Mouse (Mus musculus): ENCODE results near the gene Ndufs5. TPM values are rescaled to one million over a fixed set of nuclear protein-coding genes. Genes with fewer than 3 reads are reported as not detected.

Gene Ndufs5
- polyA plus RNA-seq, 1 experiment from 2014 or later = 387 TPM

GRCm38 (mm10) chr4:123685506-123686242 lies 32.3 kb downstream of the Ndufs5 start:
- 0 out of 2 replicates have a peak, but pooled peaks have one; percentile 9 for ATAC-seq (ENCODE audit: low FRiP score, low read depth)
- peak overlapping the region; percentile 87 for H3K4me3 ChIP-seq
- H3K27ac ChIP-seq = no peak overlapping the region
- no peaks in the 10 kb centered on the region for H3K27me3 ChIP-seq (replicated peaks)
- H3K4me2 ChIP-seq (replicated peaks) = peak overlapping the region; percentile 99
- H3K9ac ChIP-seq = peak overlapping the region; percentile 91
- no peaks in the 10 kb centered on the region for H3K9me3 ChIP-seq
- H3K4me1 ChIP-seq = peaks cover 28% of the 10 kb centered on the region
- 40% methylated on average over 8 of the region's 8 CpGs for whole genome bisulfite sequencing
- peaks cover 7% of the 10 kb centered on the region; the same call in 1 of the 2 replicates for H3K36me3 ChIP-seq

GRCm38 (mm10) chr4:123685046-123685445 lies 33.0 kb downstream of the Ndufs5 start:
- H3K4me2 ChIP-seq (replicated peaks) = peak overlapping the region; percentile 99
- no peaks in the 10 kb centered on the region for H3K27me3 ChIP-seq (replicated peaks)
- H3K36me3 ChIP-seq = peaks cover 7% of the 10 kb centered on the region; the same call in 1 of the 2 replicates
- no peaks in the 10 kb centered on the region for H3K9me3 ChIP-seq
- peaks cover 28% of the 10 kb centered on the region for H3K4me1 ChIP-seq
- 80% methylated on average over 7 of the region's 7 CpGs for WGBS
- H3K4me3 ChIP-seq = peak overlapping the region; percentile 87
- H3K9ac ChIP-seq = no peak overlapping the region
- ATAC-seq (ENCODE audit: low FRiP score, low read depth) = no peak
- no peak overlapping the region for H3K27ac ChIP-seq

- no peaks in the 10 kb centered on the region for H3K27me3 ChIP-seq (replicated peaks)
- H3K4me2 ChIP-seq (replicated peaks) = peak within 1 kb of the TSS; percentile 99
- peaks cover 28% of the 10 kb centered on the region for H3K4me1 ChIP-seq
- no peak within 1 kb of the TSS for H3K27ac ChIP-seq
- peaks cover 7% of the 10 kb centered on the region; the same call in 1 of the 2 replicates for H3K36me3 ChIP-seq
- H3K4me3 ChIP-seq = peak within 1 kb of the TSS; percentile 87; the same call in 1 of the 2 replicates
- no peak within 1 kb of the TSS for H3K9ac ChIP-seq
- 87% methylated on average over 3 of the region's 3 CpGs for WGBS
- H3K9me3 ChIP-seq = no peaks in the 10 kb centered on the region
- no peak for ATAC-seq (ENCODE audit: low FRiP score, low read depth)
Measured at GRCm38 (mm10) chr4:123684260-123684659, 33.7 kb downstream of the Ndufs5 start, which contains the start of gene Macf1. TSS of gene Macf1 (minus strand) at chr4:123684360.

- Histone ChIP-seq H3K9ac (no peak overlapping the region), H3K27ac (no peak overlapping the region), H3K27me3 (replicated peaks) (no peaks in the 10 kb centered on the region), H3K4me1 (peaks cover 29% of the 10 kb centered on the region), H3K36me3 (peaks cover 7% of the 10 kb centered on the region; the same call in 1 of the 2 replicates), H3K4me3 (no peak overlapping the region), H3K4me2 (replicated peaks) (no peak overlapping the region; the same call in 1 of the 2 replicates), H3K9me3 (no peaks in the 10 kb centered on the region)
- WGBS = 79% methylated on average over 8 of the region's 8 CpGs
- no peak for ATAC-seq (ENCODE audit: low FRiP score, low read depth)
Measured at GRCm38 (mm10) chr4:123682291-123682690, 35.7 kb downstream of the Ndufs5 start.

- 61% methylated on average over 7 of the region's 7 CpGs for WGBS
- peaks cover 7% of the 10 kb centered on the region; the same call in 1 of the 2 replicates for H3K36me3 ChIP-seq
- H3K9ac ChIP-seq = no peak overlapping the region
Measured at GRCm38 (mm10) chr4:123680962-123681361, 37.0 kb downstream of the Ndufs5 start.

GRCm38 (mm10) chr4:123677060-123677804 lies 40.8 kb downstream of the Ndufs5 start:
- H3K27me3 ChIP-seq (replicated peaks) = no peaks in the 10 kb centered on the region
- no peak overlapping the region for H3K4me3 ChIP-seq
- H3K9me3 ChIP-seq = no peaks in the 10 kb centered on the region
- no peak for ATAC-seq (ENCODE audit: low FRiP score, low read depth)
- H3K36me3 ChIP-seq = no peaks in the 10 kb centered on the region
- H3K27ac ChIP-seq = peak overlapping the region; percentile 6; the same call in 1 of the 2 replicates
- peaks cover 16% of the 10 kb centered on the region for H3K4me1 ChIP-seq
- H3K4me2 ChIP-seq (replicated peaks) = no peak overlapping the region
- H3K9ac ChIP-seq = no peak overlapping the region
- WGBS = 35% methylated on average over 10 of the region's 10 CpGs

More at GRCm38 (mm10) chr4:123680962-123681361, 37.0 kb downstream of the Ndufs5 start:
- Histone ChIP-seq H3K27ac (no peak overlapping the region), H3K9me3 (no peaks in the 10 kb centered on the region), H3K27me3 (replicated peaks) (no peaks in the 10 kb centered on the region), H3K4me1 (peaks cover 28% of the 10 kb centered on the region), H3K4me3 (no peak overlapping the region), H3K4me2 (replicated peaks) (no peak overlapping the region)
- ATAC-seq (ENCODE audit: low FRiP score, low read depth) = no peak

GRCm38 (mm10) chr4:123670598-123670997 lies 47.4 kb downstream of the Ndufs5 start:
- no peak overlapping the region for H3K4me3 ChIP-seq
- H3K9me3 ChIP-seq = no peaks in the 10 kb centered on the region
- no peaks in the 10 kb centered on the region for H3K27me3 ChIP-seq (replicated peaks)
- H3K9ac ChIP-seq = no peak overlapping the region
- H3K4me1 ChIP-seq = peaks cover 31% of the 10 kb centered on the region
- no peak overlapping the region for H3K4me2 ChIP-seq (replicated peaks)
- no peak overlapping the region for H3K27ac ChIP-seq
- H3K36me3 ChIP-seq = no peaks in the 10 kb centered on the region
- no peak; the same call in 1 of the 2 replicates for ATAC-seq (ENCODE audit: low FRiP score, low read depth)

- 72% methylated on average over 6 of the region's 6 CpGs for WGBS
- H3K4me1 ChIP-seq = peaks cover 37% of the 10 kb centered on the region
- H3K27ac ChIP-seq = no peak overlapping the region
- H3K9ac ChIP-seq = no peak overlapping the region
- H3K4me3 ChIP-seq = no peak overlapping the region
- no peak overlapping the region for H3K4me2 ChIP-seq (replicated peaks)
- H3K36me3 ChIP-seq = no peaks in the 10 kb centered on the region
- no peak for ATAC-seq (ENCODE audit: low FRiP score, low read depth)
- no peaks in the 10 kb centered on the region for H3K27me3 ChIP-seq (replicated peaks)
- H3K9me3 ChIP-seq = no peaks in the 10 kb centered on the region
Measured at GRCm38 (mm10) chr4:123669696-123670095, 48.3 kb downstream of the Ndufs5 start.

- peak overlapping the region; percentile 30 for H3K4me2 ChIP-seq (replicated peaks)
- no peak overlapping the region for H3K9ac ChIP-seq
- H3K27ac ChIP-seq = no peak overlapping the region
- H3K4me1 ChIP-seq = peaks cover 50% of the 10 kb centered on the region
- H3K36me3 ChIP-seq = no peaks in the 10 kb centered on the region
- no peaks in the 10 kb centered on the region for H3K27me3 ChIP-seq (replicated peaks)
- ATAC-seq (ENCODE audit: low FRiP score, low read depth) = no peak
- WGBS = 4% methylated on average over 1 of the region's 1 CpGs
- H3K4me3 ChIP-seq = no peak overlapping the region
- no peaks in the 10 kb centered on the region for H3K9me3 ChIP-seq
Measured at GRCm38 (mm10) chr4:123667260-123667867, 50.6 kb downstream of the Ndufs5 start.

- Histone ChIP-seq H3K27ac (no peak overlapping the region), H3K27me3 (replicated peaks) (no peaks in the 10 kb centered on the region), H3K4me3 (no peak overlapping the region), H3K4me1 (peaks cover 56% of the 10 kb centered on the region), H3K9me3 (no peaks in the 10 kb centered on the region), H3K9ac (no peak overlapping the region), H3K4me2 (replicated peaks) (peak overlapping the region; percentile 86), H3K36me3 (no peaks in the 10 kb centered on the region)
- 82% methylated on average over 1 of the region's 1 CpGs for WGBS
- ATAC-seq (ENCODE audit: low FRiP score, low read depth) = no peak
Measured at GRCm38 (mm10) chr4:123666517-123666916, 51.5 kb downstream of the Ndufs5 start.

- peaks cover 51% of the 10 kb centered on the region for H3K4me1 ChIP-seq
- ATAC-seq (ENCODE audit: low FRiP score, low read depth) = no peak
Measured at GRCm38 (mm10) chr4:123665681-123666278, 52.2 kb downstream of the Ndufs5 start.

More at GRCm38 (mm10) chr4:123665681-123666278, 52.2 kb downstream of the Ndufs5 start:
- H3K4me2 ChIP-seq (replicated peaks) = peak overlapping the region; percentile 86
- whole genome bisulfite sequencing = 32% methylated on average over 11 of the region's 11 CpGs
- H3K9me3 ChIP-seq = no peaks in the 10 kb centered on the region
- no peaks in the 10 kb centered on the region for H3K36me3 ChIP-seq
- peak overlapping the region; percentile 94 for H3K4me3 ChIP-seq
- H3K9ac ChIP-seq = peak overlapping the region; percentile 100
- H3K27me3 ChIP-seq (replicated peaks) = no peaks in the 10 kb centered on the region
- H3K27ac ChIP-seq = peak overlapping the region; percentile 98

Measured in neural tube, embryonic 12.5 days (tissue).